Mouse (Mus musculus) forebrain, embryonic 13.5 days (tissue): ENCODE measurements around the gene Gpatch1. TPM values are rescaled to one million over a fixed set of nuclear protein-coding genes. Genes with fewer than 3 reads are reported as not detected.

ENCODE experiments used
- polyA plus RNA-seq: library from polyadenylated mRNA; unstranded; fragments of >200 nt; fragmentation: Nextera tagmentation; extraction: Ambion mirVana; gene quantifications from 2 replicates; pipeline ENCODE4 v1.2.1, GENCODE M21; 2015

Gene Gpatch1
- polyA plus RNA-seq, 1 experiment from 2014 or later, result 19.3 TPM

Other genes starting within 250 kb of the Gpatch1 start
- 0.24 and 0.35 TPM in 2 replicates for gene Cebpa, start 199.1 kb downstream of the Gpatch1 start, polyA plus RNA-seq
- 2.5 and 2.6 TPM in 2 replicates for gene Slc7a10, start 132.1 kb downstream of the Gpatch1 start, polyA plus RNA-seq
- 23.7 and 24.1 TPM in 2 replicates for gene Lrp3, start 102.9 kb downstream of the Gpatch1 start, polyA plus RNA-seq
- gene Rhpn2, start 15.7 kb upstream of the Gpatch1 start, polyA plus RNA-seq, result 1.1 and 1.3 TPM in 2 replicates
- gene Faap24, start 78.4 kb upstream of the Gpatch1 start, polyA plus RNA-seq, result 27.8 and 28.2 TPM in 2 replicates
- gene Cep89, start 78.6 kb upstream of the Gpatch1 start, polyA plus RNA-seq, result 50.6 and 52.3 TPM in 2 replicates
- 0.18 TPM in 1 of 2 replicates, not detected in the other for gene Slc7a9, start 130.4 kb upstream of the Gpatch1 start, polyA plus RNA-seq
- 0.36 and 0.37 TPM in 2 replicates for gene Tdrd12, start 219.3 kb upstream of the Gpatch1 start, polyA plus RNA-seq
- gene Nudt19, start 237.9 kb upstream of the Gpatch1 start, polyA plus RNA-seq, result 67.4 and 70.9 TPM in 2 replicates